Mouse (Mus musculus) right cerebral cortex, postnatal 14 days (tissue): ENCODE measurements at regions not wholly inside any gene's neighbourhood (a gene's known extent, or its start where the extent isn't known, plus 50 kb on each side); places are given as distances from the start of the nearest gene placed in this dataset.

ENCODE experiments used
- DNase-seq: peaks from one replicate; pipeline ENCODE4 v3.0.0; 2022

DNA sequence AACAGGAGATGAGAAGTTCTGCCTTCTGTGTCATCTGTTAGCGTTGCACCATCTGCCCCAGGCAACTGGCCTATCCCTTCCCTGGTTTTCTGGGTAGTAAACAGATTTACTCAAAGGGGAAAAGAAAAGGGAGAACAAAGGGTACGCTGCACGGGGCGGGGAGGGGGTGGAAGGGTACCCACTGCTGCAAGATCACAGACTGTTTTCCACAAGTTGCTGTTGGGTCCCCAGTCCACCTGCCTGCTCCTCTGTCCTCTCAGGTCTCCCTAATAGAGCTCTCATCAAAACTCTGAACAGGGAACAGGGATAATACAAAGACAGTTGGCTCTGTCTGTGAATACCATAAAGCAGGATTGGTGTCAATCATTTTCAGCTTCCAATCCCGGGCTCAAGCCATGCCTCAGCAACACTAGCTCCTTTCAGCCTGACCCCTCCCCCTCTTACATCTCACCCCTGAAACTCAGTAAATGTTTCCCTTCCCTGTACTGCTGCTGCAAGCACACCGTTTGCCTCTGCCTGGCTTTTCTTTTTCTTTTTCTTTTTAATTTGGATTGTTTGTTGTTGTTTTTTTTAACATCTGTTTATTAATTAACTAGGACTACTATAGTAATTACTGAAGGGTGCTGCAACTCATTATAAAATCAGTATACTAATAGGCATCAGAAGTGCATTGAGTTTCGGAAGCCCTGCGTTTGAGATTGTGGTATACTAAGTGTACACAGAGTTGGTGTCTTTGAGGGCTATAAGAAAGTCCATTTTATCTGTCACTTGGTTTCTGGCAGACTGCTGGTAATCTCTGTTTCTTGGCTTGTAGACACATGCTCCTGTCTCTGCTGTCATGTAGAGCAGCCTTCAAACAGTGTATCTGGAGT, 244.0 kb upstream of the Cited2 start:
- no peak for DNase-seq

GRCm38 (mm10) chr10:17482751-17483150, 240.3 kb upstream of the Cited2 start:
- DNase-seq: no peak

- no peak for DNase-seq
These were observed 238.0 kb upstream of the Cited2 start for GRCm38 (mm10) chr10:17485049-17485449.

DNA sequence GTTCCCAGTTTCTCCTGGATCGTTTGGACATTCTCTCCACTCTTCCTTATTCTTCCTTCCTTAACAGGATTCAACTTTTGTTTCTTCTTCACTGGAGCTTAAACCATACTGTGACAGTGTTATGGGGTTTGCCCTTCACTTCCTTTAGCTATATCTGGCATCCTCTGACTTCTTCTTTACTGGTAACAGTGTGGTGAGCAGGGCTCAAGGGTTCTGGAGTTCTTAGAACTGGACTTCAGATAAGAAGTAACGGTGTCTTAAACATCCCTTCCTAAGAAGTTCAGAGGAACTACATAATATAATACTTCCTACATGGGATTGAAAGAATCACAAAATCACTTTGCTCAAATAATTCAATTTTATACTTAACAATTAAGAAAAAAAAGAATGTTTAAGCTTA, 237.5 kb upstream of the Cited2 start:
- no peak for DNase-seq

DNA sequence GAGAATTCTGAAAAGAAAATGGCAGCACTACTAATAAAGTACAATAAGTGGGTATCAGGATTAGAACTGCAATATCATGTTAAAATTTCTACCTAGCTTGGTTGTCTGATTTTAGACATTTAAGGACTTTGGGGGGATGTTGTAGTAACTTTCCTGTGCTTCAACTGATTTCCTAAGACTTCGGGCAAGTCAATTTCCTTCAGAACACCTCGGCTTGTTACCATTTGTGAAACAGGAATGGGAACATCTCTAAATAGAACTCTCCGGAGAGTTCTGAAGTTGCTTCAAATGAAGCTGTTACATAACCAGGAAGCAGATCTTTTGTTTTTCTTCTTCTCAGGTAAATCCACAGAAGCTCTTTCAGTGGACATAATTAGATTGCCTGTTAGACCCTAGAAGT, 237.0 kb upstream of the Cited2 start:
- DNase-seq: no peak

DNA sequence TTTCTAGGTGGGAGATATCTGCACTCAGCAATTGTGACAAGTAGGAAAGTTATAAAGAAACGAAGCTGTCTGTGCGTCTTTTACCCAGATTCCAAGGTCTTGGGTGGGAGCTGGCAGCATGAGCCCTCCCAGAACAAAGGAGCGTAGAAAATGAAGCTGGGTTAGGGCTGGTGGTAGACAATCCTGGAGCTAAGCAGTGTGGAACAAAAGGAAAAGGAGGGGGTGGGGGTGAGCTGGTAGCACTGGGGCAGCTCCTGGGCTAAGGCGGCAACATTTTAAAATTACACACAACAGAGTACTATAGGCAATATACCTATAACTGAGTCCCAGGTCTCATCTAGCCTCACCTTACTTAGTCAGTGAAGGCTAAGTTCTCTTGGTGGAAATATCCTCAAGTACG, 235.6 kb upstream of the Cited2 start:
- DNase-seq: no peak

DNA sequence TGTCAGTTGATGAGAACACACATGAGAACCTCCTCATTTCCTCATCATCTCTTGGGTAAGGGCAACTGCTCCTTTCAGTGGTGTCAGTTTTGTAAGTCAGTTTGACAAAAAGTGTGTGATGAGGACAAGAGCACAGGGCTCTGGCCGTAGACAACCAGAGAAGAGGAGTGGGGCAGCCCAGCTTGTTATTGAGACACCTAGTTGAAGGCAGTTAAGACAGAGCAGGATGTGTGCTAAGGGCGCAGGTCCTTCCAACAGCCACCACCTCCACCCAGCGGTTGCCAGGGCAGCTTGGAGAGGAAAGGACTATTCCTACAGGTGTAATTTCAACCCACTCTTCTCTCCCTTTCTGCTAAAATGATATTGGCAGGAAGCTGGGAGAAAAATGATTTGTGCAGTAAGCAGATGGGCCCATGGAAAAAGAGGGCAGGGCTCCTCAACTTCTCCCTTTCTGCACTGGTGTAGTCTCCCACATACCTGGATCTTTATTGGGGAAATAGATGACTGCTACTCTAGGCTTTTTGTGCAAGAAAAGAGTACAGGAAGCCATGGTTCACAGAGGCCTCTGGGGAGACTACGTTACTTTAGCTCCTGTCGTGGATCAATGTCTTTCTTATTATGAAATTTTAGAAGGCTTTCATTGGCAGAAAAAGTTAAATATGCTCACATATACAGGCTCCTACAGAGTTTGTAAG, 231.3 kb upstream of the Cited2 start:
- DNase-seq: no peak

DNA sequence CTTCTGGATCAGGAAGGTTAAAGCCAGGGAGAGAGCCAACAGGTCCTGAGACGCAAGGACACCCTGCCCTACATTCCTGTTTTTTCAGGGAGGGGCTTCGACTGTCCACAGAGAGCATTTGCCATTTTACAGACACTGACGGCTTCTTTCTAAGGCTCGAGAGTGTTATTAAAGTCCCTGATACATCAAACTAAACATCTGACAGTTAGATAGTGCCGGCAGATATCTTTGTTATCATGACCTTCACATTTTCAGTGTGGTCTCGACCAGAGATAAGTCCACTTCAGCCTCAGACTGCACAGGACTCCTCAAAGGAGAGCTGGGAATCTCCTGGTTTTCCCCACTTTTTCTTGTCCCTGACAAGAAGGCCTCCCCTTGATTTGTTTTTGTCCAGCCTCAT, 229.9 kb upstream of the Cited2 start:
- DNase-seq: no peak

DNA sequence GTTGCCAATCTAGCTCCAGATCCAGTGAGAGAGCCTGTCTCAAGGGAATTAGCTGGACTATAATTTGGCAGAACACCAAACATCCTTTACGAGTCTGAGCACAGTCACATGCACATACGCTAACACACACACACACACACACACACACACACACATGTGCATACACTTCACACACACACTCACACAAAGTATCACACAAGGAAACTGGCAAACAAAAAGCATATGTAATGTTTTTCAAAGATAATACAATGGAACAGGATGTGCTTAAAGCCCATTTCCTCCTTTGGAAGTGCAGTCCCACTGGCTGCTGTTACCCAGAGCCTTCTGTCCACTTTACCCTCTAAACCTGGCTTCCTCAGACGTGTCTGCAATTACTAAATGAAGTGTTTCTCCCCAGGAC, 226.2 kb upstream of the Cited2 start:
- no peak for DNase-seq

- DNase-seq: no peak
These were observed 212.3 kb upstream of the Cited2 start for GRCm38 (mm10) chr10:17510626-17511193.

DNA sequence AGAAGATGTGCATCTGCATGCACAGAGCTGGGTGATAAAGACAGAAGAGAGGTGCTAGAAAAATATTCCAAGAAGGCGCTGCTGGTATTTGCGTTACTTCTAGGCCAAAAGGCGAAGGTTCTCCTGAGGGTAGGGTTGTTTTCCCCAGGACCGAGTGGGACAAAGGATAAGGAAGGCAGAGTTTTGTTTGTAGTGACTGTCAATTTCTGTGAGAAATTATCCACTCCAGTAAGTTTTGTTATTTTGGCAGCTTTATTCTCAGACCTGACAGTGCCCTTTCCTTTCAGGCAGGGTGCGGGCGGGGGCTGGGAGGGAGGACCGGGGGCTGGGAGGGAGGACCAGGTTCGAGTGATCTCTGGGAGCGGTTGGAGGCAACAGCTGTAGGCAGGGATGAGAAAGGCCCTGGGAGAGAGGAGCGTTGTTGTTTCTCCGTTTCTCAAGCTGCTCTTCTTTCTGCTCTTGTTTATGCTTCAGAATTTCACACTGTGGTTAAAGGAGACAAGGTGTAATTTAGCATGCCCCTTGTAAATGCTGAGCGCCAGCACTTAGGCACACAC, 211.2 kb upstream of the Cited2 start:
- no peak for DNase-seq

DNA sequence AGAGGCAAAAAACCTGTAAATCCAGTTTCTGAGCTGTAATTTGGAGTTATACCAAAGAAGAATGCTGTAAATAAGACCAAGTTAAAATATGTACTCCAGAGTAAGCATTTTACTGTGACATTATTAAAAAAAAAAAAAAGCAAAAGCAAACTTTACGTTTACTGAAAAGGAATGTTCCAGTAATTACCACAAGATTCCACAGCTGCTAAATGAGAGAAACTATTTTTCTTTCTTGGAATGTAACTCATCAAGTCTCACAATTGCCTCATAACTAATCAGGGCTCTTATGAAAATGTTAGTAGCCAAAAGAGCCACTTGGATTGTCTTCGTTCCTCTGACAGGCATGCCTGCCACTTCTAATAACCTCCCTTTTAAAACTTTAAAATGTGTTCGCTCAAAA, 210.5 kb upstream of the Cited2 start:
- no peak for DNase-seq

DNA sequence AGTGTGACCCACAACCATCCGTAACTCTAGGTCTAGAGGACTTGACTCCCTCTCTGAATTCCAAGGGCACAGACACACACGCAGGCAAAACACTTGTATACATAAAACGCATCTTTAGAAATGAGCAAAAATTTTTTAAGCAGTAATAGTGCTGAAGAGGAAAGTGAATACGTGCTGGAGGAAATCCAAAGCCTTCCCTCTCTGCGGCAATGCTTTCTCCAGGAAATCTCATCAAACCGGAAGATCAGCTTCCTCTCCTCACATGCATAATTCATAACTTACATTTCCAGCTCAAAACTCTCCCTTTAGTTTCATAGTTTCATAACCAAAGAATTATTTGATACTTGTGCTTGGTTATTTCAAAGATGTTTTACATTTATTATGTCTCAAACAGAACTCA, 209.3 kb upstream of the Cited2 start:
- DNase-seq: no peak

DNA sequence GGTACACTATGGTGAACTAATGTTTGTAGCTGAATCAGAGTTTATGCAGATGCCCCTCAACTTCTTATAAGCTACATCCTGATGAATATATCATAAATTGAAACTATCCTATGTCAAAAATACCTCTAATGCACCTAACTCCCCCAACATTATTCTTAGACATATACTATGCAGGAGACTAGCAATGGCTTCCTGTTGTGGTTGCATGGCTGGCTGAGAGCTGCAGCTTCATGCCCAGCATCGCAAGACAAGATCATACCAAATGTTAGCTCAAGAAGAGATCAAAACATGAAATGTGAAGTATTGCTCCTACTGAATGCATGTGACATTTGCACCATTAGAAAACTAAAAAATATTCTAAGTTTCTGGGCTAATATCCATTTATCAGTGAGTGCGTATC, 206.9 kb upstream of the Cited2 start:
- no peak for DNase-seq

DNA sequence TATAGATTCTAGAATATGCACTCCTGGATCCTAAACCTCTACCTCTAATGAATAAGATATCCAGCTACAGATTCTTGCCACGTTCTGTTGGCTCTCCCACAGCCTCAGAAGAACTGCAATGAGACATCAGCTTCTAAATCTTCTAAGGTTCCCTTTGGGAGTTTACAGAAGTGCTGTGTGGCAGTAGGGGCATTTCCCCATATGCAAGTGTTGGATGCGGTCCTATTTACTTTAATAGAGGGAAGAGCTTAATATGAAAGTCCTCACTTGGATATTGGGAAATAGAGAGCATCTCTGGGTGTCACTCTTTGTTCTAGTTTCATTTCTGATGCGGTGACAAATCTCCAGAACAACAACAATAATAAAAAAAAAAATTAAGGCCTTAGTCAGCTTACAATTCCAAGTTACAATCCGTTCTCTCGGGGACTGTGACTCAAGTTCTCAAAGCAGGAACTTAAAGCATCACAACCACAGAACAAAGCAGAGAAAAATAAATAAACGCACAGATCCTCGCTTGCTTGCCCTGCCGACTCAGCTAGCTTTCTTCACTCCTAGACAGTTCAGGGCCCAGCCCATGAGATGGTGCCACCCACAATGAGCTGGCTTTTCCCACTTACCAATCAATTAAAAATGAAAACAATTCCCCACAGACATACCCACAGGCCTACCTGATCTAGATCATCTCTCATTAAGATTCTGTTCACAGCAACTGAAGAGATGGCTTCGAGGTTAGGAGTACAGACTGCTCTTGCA, 204.4 kb upstream of the Cited2 start:
- no peak for DNase-seq

DNA sequence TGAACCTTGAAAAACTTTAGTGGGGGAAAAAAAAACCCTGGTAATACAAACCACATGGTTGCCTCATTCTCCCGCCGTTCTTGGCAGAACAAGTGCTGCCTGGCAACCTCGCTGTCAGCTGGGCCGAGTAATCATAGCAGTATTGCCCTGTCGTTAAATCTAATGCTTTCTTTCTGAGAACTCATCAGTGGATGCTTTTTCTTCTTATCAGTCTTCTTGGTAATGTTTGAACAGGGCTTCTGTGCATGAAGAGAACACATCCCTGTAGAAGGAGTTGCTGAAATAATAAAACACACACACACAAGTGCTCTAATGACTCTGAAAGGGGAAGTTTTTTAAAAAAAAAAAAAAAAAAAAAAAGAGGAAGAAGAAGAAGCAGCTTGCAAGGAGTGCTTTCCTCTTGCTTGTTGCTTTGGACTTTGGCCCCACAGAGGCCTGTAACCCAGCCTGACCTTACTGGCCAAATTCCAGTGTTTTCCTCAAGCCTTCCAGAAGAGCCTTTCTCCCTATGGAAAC, 200.9 kb upstream of the Cited2 start:
- DNase-seq: no peak

DNA sequence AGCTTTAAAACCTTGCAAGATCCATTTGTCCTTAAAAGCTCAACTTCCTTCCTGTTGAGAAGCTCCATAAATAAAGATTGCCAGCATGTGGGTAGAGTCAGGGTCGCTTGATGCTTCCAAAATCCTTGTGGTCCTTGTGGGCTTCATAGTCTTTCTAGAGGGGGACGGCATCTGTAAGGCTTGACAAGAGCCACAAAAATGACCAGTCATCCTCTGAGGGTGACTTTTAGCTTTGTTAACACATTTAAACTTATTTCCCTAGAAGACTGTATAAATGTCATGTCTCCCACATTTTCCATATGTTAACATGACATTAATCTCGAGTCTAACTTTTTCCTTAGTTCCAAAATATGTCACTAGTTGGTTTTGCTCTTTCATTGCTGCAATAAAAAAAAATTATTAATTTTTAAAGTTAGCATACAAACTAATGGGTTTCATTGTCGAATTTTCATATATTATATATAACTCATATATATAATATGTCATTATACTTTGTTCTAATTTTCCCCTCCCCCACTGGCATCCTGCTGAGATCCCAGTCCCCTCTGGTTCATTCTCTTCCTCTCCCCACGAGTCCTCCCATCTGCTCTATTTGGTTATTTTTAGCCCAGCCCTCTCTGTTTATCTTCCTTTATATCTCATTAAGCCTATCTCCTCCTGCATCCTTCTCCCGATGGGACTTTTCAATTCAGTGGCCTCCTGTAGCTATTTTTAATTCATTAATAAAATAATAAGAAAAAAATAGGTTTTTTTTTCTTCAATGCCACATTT, 199.3 kb upstream of the Cited2 start:
- DNase-seq: no peak

GRCm38 (mm10) chr10:17527151-17527737, 195.8 kb upstream of the Cited2 start:
- no peak for DNase-seq

DNA sequence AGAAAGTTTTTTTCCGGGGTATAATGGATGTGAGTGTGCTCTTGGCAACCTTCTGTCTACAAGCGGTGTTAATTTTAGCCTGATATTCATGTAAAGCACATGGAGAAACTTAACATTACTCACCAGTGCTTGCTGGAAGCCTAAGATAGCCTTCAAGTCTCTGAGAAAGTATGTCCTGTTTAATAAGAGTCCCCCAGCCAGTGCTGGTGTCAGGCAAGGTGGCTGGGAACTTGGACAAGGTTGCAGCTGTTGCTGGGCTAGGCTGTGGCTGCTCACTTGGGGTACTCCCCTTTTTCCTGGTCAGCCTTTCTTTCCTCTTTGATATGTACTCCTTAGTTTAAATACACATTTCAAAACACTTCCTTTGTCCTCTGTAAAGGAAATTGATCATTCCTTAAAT, 194.9 kb upstream of the Cited2 start:
- no peak for DNase-seq

DNA sequence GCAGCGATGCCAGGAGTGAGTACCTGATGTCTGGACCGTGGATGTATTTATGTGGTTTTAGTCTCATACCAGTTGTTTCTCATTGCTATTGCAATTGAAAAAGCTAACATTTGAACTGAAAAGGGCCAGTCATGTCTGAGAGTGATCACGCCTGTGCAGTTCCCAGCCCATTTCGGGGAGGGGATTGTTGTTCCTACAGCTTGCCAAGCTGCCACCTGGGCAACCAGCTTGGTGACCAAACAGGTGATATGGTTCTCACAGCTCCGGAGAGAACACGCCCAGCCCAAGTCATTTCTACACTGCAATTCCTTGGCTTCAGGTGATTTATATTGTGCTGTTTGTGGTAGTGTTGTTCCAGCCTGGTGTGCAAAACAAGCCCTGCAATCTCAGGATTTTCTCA, 194.2 kb upstream of the Cited2 start:
- DNase-seq: no peak

GRCm38 (mm10) chr10:17529851-17530509, 193.0 kb upstream of the Cited2 start:
- no peak for DNase-seq
